Mouse (Mus musculus): ENCODE measurements around the gene Nfat5.
A peak's percentile ranks its signal among the peaks of the same experiment; 100 is the strongest.

Gene Nfat5

GRCm38 (mm10) chr8:107292119-107292927 lies 947 bp upstream of the Nfat5 start:
- no peak for DNase-seq (ENCODE audit: low spot score)

- peak; percentile 68 for DNase-seq (ENCODE audit: low spot score)
These were observed 665 bp downstream of the Nfat5 start for GRCm38 (mm10) chr8:107293641-107294628.

GRCm38 (mm10) chr8:107295450-107295849 lies 2.2 kb downstream of the Nfat5 start:
- DNase-seq (ENCODE audit: low spot score) = no peak

GRCm38 (mm10) chr8:107311876-107312275 lies 18.6 kb downstream of the Nfat5 start:
- no peak for DNase-seq (ENCODE audit: low spot score)

- DNase-seq (ENCODE audit: low spot score) = peak; percentile 79
These were observed 30.9 kb downstream of the Nfat5 start for GRCm38 (mm10) chr8:107324142-107324541.

GRCm38 (mm10) chr8:107329595-107329994 lies 36.3 kb downstream of the Nfat5 start:
- no peak for DNase-seq (ENCODE audit: low spot score)

GRCm38 (mm10) chr8:107336480-107336879 lies 43.2 kb downstream of the Nfat5 start:
- no peak for DNase-seq (ENCODE audit: low spot score)

- DNase-seq (ENCODE audit: low spot score) = no peak
These were observed 77.0 kb downstream of the Nfat5 start for GRCm38 (mm10) chr8:107370311-107370710.

GRCm38 (mm10) chr8:107377346-107377745 lies 84.1 kb downstream of the Nfat5 start:
- no peak for DNase-seq (ENCODE audit: low spot score)

- DNase-seq (ENCODE audit: low spot score) = no peak
These were observed 87.5 kb downstream of the Nfat5 start for GRCm38 (mm10) chr8:107380734-107381133.

- DNase-seq (ENCODE audit: low spot score) = no peak
These were observed 88.4 kb downstream of the Nfat5 start for GRCm38 (mm10) chr8:107381666-107382065.

- DNase-seq (ENCODE audit: low spot score) = no peak
These were observed 89.6 kb downstream of the Nfat5 start for GRCm38 (mm10) chr8:107382898-107383297.

GRCm38 (mm10) chr8:107384651-107385050 lies 91.4 kb downstream of the Nfat5 start:
- no peak for DNase-seq (ENCODE audit: low spot score)

GRCm38 (mm10) chr8:107385063-107385462 lies 91.8 kb downstream of the Nfat5 start:
- DNase-seq (ENCODE audit: low spot score) = no peak

- DNase-seq (ENCODE audit: low spot score) = no peak
These were observed 92.9 kb downstream of the Nfat5 start for GRCm38 (mm10) chr8:107386171-107386570.

GRCm38 (mm10) chr8:107386642-107387041 lies 93.4 kb downstream of the Nfat5 start:
- DNase-seq (ENCODE audit: low spot score) = no peak

- peak; percentile 50 for DNase-seq (ENCODE audit: low spot score)
These were observed 94.6 kb downstream of the Nfat5 start for GRCm38 (mm10) chr8:107387861-107388260.

GRCm38 (mm10) chr8:107389557-107389956 lies 96.3 kb downstream of the Nfat5 start:
- DNase-seq (ENCODE audit: low spot score) = peak; percentile 57

GRCm38 (mm10) chr8:107390476-107391135 lies 97.3 kb downstream of the Nfat5 start:
- no peak for DNase-seq (ENCODE audit: low spot score)

GRCm38 (mm10) chr8:107391136-107391516 lies 97.9 kb downstream of the Nfat5 start:
- no peak for DNase-seq (ENCODE audit: low spot score)

- DNase-seq (ENCODE audit: low spot score) = no peak
These were observed 102.1 kb downstream of the Nfat5 start for GRCm38 (mm10) chr8:107395397-107395796.

GRCm38 (mm10) chr8:107396106-107396670 lies 102.9 kb downstream of the Nfat5 start:
- DNase-seq (ENCODE audit: low spot score) = no peak

Data from urinary bladder, postnatal 14 days (tissue).